Mouse (Mus musculus) cerebellum, postnatal 10 days (tissue): ENCODE measurements around the gene Cdkl5.

ENCODE experiments used
- DNase-seq, 2 experiments: peaks; one replicate each; pipeline ENCODE4 v3.0.0; 2021; ENCODE audit warnings: mixed read lengths in 2 of 2

Cdkl5 gene

GRCm38 (mm10) chrX:160994543-160995121 lies at the start of gene Cdkl5:
Cdkl5 (minus strand) TSS chrX:160994704.
- peak; percentile 96 to 98 for DNase-seq

GRCm38 (mm10) chrX:161033235-161033803 lies 38.8 kb upstream of the Cdkl5 start:
- DNase-seq: peak; percentile 50 to 68

GRCm38 (mm10) chrX:161032423-161032822 lies 37.9 kb upstream of the Cdkl5 start:
- peak; percentile 37 to 45 for DNase-seq

GRCm38 (mm10) chrX:161030233-161030632 lies 35.7 kb upstream of the Cdkl5 start:
- DNase-seq: peak; percentile 8 to 13

- DNase-seq: no peak
Measured at GRCm38 (mm10) chrX:161024475-161024874, 30.0 kb upstream of the Cdkl5 start.

GRCm38 (mm10) chrX:161021548-161021947 lies 27.0 kb upstream of the Cdkl5 start:
- no peak for DNase-seq

- DNase-seq: no peak
Measured at GRCm38 (mm10) chrX:161018179-161018578, 23.7 kb upstream of the Cdkl5 start.

- DNase-seq: no peak
Measured at GRCm38 (mm10) chrX:161006272-161006671, 11.8 kb upstream of the Cdkl5 start.

GRCm38 (mm10) chrX:160996051-160996450 lies 1.5 kb upstream of the Cdkl5 start:
- peak in 1 of 2 experiments; percentile 9 for DNase-seq

GRCm38 (mm10) chrX:160995131-160995667 lies 695 bp upstream of the Cdkl5 start:
- DNase-seq: peak in 1 of 2 experiments; percentile 60

- peak in 1 of 2 experiments; percentile 62 for DNase-seq
Measured at GRCm38 (mm10) chrX:160993749-160994539, 560 bp downstream of the Cdkl5 start.

- DNase-seq: no peak
Measured at GRCm38 (mm10) chrX:160992703-160993102, 1.8 kb downstream of the Cdkl5 start.

- DNase-seq: no peak
Measured at GRCm38 (mm10) chrX:160990276-160990675, 4.2 kb downstream of the Cdkl5 start.

GRCm38 (mm10) chrX:160977919-160978318 lies 16.6 kb downstream of the Cdkl5 start:
- DNase-seq: peak; percentile 36 to 40

GRCm38 (mm10) chrX:160971991-160972545 lies 22.4 kb downstream of the Cdkl5 start:
- peak in 1 of 2 experiments; percentile 19 for DNase-seq

- no peak for DNase-seq
Measured at GRCm38 (mm10) chrX:160958593-160959131, 35.8 kb downstream of the Cdkl5 start.

GRCm38 (mm10) chrX:160949583-160949982 lies 44.9 kb downstream of the Cdkl5 start:
- no peak for DNase-seq

- no peak for DNase-seq
Measured at GRCm38 (mm10) chrX:160944722-160945121, 49.8 kb downstream of the Cdkl5 start.

- DNase-seq: peak; percentile 21 to 23
Measured at GRCm38 (mm10) chrX:160935541-160935940, 59.0 kb downstream of the Cdkl5 start.

GRCm38 (mm10) chrX:160930656-160931055 lies 63.8 kb downstream of the Cdkl5 start:
- peak in 1 of 2 experiments; percentile 7 for DNase-seq

GRCm38 (mm10) chrX:160928870-160929269 lies 65.6 kb downstream of the Cdkl5 start:
- no peak for DNase-seq

GRCm38 (mm10) chrX:160919022-160919637 lies 75.4 kb downstream of the Cdkl5 start:
- no peak for DNase-seq
